Mouse (Mus musculus): Measurements from ENCODE around the gene Dusp2. TPM values are rescaled to one million over a fixed set of nuclear protein-coding genes. Genes with fewer than 3 reads are reported as not detected.

Gene Dusp2
- polyA plus RNA-seq, 1 experiment from 2014 or later = 6.7 TPM

DNA sequence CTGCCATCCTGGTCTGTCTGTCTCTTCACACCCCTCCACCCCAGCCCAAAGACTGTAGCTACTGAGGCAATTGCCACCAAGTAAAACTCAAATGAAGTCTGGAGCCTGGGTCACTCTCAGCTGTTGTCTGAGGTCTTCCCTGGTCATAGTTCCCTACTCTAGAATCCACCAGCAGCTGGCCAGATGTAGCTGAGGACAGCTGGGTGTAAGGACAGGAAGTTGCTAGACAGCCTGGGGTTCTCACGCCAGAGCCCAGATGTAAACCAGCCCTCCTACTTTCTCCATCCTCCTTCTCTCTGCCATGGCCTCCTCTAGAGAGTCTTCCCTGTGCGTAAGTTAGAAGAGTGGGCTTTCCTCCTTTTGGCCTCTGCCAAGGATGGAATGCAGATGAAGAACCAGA lies 51.6 kb downstream of the Dusp2 start:
- H3K9ac ChIP-seq = no peak overlapping the region
- no peak for ATAC-seq (ENCODE audit: insufficient number of reproducible peaks, insufficient read depth, low FRiP score, low TSS enrichment, low read depth)
- no peak overlapping the region for H3K27ac ChIP-seq
- 70% methylated on average over 2 of the region's 2 CpGs for WGBS
- no peaks in the 10 kb centered on the region for H3K9me3 ChIP-seq
- H3K4me1 ChIP-seq = no peaks in the 10 kb centered on the region
- H3K4me2 ChIP-seq = no peak overlapping the region
- no peaks in the 10 kb centered on the region for H3K27me3 ChIP-seq
- H3K4me3 ChIP-seq = no peak overlapping the region
- no peaks in the 10 kb centered on the region for H3K36me3 ChIP-seq

Other genes starting within 250 kb of the Dusp2 start
- gene Ncaph, start 202.2 kb upstream of the Dusp2 start, polyA plus RNA-seq (2015; fragmentation: Nextera tagmentation; extraction: Ambion mirVana) = 80.3 and 81.6 TPM in 2 replicates
- 27.1 and 32.0 TPM in 2 replicates for gene Itpripl1, start 192.7 kb upstream of the Dusp2 start, polyA plus RNA-seq (2015; fragmentation: Nextera tagmentation; extraction: Ambion mirVana)
- gene 1810024B03Rik, start 127.9 kb upstream of the Dusp2 start, polyA plus RNA-seq (2015; fragmentation: Nextera tagmentation; extraction: Ambion mirVana) = 2.3 and 2.9 TPM in 2 replicates
- gene Snrnp200, start 127.8 kb upstream of the Dusp2 start, polyA plus RNA-seq (2015; fragmentation: Nextera tagmentation; extraction: Ambion mirVana) = 64.0 and 66.7 TPM in 2 replicates
- gene Ciao1, start 88.3 kb upstream of the Dusp2 start, polyA plus RNA-seq (2015; fragmentation: Nextera tagmentation; extraction: Ambion mirVana) = 52.5 and 63.1 TPM in 2 replicates
- gene Tmem127, start 88.3 kb upstream of the Dusp2 start, polyA plus RNA-seq (2015; fragmentation: Nextera tagmentation; extraction: Ambion mirVana) = 26.8 and 29.4 TPM in 2 replicates
- 67.0 and 69.1 TPM in 2 replicates for gene Stard7, start 65.9 kb upstream of the Dusp2 start, polyA plus RNA-seq (2015; fragmentation: Nextera tagmentation; extraction: Ambion mirVana)
- gene Astl, start 2.5 kb downstream of the Dusp2 start, polyA plus RNA-seq (2015; fragmentation: Nextera tagmentation; extraction: Ambion mirVana) = 0.30 and 0.76 TPM in 2 replicates
- 0.39 and 0.51 TPM in 2 replicates for gene Adra2b, start 27.0 kb downstream of the Dusp2 start, polyA plus RNA-seq (2015; fragmentation: Nextera tagmentation; extraction: Ambion mirVana)
- gene Gpat2, start 89.0 kb downstream of the Dusp2 start, polyA plus RNA-seq (2015; fragmentation: Nextera tagmentation; extraction: Ambion mirVana) = 0.12 and 0.13 TPM in 2 replicates
- gene Fahd2a, start 108.4 kb downstream of the Dusp2 start, polyA plus RNA-seq (2015; fragmentation: Nextera tagmentation; extraction: Ambion mirVana) = 31.9 and 34.8 TPM in 2 replicates
- 2.4 and 3.0 TPM in 2 replicates for gene Kcnip3, start 185.9 kb downstream of the Dusp2 start, polyA plus RNA-seq (2015; fragmentation: Nextera tagmentation; extraction: Ambion mirVana)
- 2.9 and 3.0 TPM in 2 replicates for gene Prom2, start 205.3 kb downstream of the Dusp2 start, polyA plus RNA-seq (2015; fragmentation: Nextera tagmentation; extraction: Ambion mirVana)

All from embryonic facial prominence, embryonic 13.5 days (tissue).